Mouse (Mus musculus): Measurements from ENCODE around the gene Polr3a.

GRCm38 (mm10) chr14:24491266-24491981 lies 4.6 kb upstream of the Polr3a start:
- TF ChIP-seq CTCF (IDR thresholded peaks at IDR 0.05; ENCODE audit: extremely low read depth, insufficient read depth, low read length) (no peak), POLR2A (IDR thresholded peaks at IDR 0.05; ENCODE audit: extremely low read depth, insufficient read depth, low read length) (no peak)
